Mouse (Mus musculus): ENCODE results near the gene Arhgap24. TPM values are rescaled to one million over a fixed set of nuclear protein-coding genes. Genes with fewer than 3 reads are reported as not detected.

Gene Arhgap24
- polyA plus RNA-seq, 1 experiment = 21.3 TPM

DNA sequence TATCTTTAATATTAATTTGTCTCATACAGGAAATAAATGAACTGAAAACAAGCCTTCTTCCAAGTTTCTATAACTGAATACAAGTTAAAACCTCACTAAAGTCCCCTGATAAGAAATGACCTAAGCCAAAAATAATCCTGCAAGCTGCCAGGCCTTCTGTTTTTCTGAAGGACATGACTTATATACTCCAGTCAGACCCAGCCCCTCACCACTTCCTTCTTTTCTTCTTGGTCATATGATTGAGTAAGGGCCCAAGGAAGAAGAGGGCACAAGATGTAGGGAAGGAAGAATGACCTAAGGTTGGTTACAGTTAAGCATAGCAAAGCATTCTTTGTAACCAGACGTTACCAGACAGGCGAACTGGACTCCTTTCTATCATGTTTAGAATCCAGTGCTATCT lies 21.1 kb downstream of the Arhgap24 start:
- DNase-seq (ENCODE audit: low spot score) = no peak

- no peak for DNase-seq (ENCODE audit: low spot score)
Observed at GRCm38 (mm10) chr5:102503066-102503465, 21.9 kb downstream of the Arhgap24 start.

DNA sequence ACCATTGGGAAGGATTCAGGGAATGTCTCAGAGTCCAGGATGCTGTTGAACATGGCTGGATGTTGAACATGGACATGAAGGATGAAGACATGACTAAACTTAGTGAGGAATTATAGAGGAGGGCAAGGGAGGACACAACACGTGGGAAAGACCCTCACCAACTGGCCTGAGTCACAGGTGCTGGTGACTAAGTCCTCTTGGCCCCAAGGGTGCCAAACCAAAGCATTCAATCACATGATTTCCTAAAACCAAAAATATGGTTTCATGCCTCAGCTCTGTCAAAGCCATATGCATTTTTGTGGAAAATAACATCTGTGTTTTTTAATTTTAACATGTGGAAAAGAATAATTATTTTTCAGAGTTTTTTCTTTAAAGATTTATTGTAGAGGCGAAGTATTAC lies 22.7 kb downstream of the Arhgap24 start:
- no peak for DNase-seq (ENCODE audit: low spot score)

GRCm38 (mm10) chr5:102504557-102504956 lies 23.4 kb downstream of the Arhgap24 start:
- DNase-seq (ENCODE audit: low spot score) = no peak

DNA sequence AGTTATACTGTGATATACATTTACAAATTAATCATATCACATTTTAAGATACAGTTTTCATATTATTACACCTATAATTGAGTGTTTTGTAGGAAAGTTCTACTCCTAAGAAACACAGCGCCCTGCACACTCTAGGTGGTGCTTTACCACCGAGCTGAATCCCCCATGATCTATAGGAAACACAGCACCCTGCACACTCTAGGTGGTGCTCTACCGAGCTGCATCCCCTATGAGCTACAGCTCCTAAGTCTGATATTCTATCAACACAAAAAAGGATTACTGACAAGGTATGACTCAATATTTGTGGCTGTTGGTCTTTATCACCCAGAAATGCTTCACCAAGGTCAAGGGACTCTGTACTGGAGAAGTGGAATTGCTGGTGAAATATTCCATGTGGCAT lies 27.0 kb downstream of the Arhgap24 start:
- no peak for DNase-seq (ENCODE audit: low spot score)

DNA sequence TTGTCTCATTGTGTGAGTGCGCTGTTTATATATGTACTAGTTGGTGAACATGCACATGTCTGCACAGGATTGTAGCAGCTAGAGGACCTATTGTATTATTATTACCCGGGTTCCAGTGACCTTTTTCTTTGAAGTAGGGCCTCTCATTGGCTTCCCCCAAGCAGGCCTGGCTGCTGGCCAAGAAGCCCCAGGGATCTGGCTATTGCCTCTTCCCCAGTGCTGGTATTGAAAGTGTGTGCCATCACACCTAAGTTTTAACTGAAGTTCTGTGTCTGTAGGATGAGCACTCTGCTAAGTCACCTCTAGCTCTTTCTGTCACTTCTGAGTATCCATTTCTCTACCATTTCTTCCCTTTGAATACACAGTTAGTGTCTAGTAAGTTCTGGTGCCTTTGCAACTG lies 28.2 kb downstream of the Arhgap24 start:
- DNase-seq (ENCODE audit: low spot score) = no peak

DNA sequence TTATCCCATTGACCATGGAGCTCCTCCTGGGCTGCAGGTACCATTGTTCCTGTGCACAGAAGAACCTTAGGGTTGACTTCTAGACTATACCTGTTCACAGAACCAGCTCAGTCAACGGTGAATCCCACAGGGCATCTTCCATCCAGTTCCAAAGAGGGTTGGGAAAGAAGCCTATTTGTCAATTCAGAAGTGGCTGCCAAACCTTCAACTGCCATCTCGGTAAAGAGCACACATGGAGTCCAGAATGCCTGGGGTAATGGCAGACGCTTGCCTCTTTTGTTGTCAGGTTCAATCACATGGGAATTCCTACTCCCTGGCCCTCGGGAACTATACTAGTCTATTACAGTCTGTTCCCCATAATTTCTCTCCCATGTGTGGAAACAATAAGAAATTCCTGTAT lies 30.5 kb downstream of the Arhgap24 start:
- no peak for DNase-seq (ENCODE audit: low spot score)

GRCm38 (mm10) chr5:102515496-102515895 lies 34.3 kb downstream of the Arhgap24 start:
- DNase-seq (ENCODE audit: low spot score) = no peak

DNA sequence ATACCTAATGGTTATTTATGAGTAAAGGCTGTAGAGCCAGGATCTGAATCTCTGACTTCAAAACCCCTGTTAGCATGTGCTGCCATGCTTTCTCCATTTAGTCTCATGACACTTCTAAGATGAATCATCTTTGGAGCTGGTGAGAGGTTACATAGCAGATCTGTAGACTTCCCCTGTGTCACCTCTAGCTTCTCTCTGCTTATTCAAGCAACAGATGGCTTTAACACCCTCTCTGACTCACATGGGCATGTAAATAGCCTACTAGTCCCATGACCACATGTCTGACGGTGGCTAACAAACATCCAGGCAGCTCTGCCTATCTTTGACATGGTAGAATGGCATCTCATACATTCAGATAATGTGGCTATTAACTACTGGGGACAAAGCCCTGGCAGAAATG lies 39.3 kb downstream of the Arhgap24 start:
- DNase-seq (ENCODE audit: low spot score) = no peak

GRCm38 (mm10) chr5:102535311-102535710 lies 54.1 kb downstream of the Arhgap24 start:
- no peak for DNase-seq (ENCODE audit: low spot score)

DNA sequence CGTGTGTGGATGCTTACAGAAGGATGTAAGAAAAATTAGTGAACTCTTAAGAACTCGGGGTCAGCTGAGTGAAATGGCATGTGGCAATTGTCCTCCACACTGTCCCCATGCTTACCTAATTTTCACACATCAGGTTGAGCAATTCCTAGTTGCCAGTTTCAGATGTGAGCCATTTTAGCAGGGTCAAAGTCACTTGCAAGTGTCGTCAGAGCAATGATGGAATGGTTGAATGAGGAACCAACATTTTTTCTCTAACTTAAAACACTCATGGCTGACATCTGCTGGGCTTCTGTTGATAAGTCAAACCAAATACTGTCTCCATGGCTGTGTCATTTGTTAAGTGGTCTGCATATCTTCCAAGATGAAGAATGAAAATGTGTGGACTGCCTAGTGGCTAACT lies 56.6 kb downstream of the Arhgap24 start:
- no peak for DNase-seq (ENCODE audit: low spot score)

- no peak for DNase-seq (ENCODE audit: low spot score)
Observed at GRCm38 (mm10) chr5:102546296-102546695, 65.1 kb downstream of the Arhgap24 start.

- no peak for DNase-seq (ENCODE audit: low spot score)
Observed at GRCm38 (mm10) chr5:102547786-102548185, 66.6 kb downstream of the Arhgap24 start.

GRCm38 (mm10) chr5:102548382-102548781 lies 67.2 kb downstream of the Arhgap24 start:
- DNase-seq (ENCODE audit: low spot score) = no peak

DNA sequence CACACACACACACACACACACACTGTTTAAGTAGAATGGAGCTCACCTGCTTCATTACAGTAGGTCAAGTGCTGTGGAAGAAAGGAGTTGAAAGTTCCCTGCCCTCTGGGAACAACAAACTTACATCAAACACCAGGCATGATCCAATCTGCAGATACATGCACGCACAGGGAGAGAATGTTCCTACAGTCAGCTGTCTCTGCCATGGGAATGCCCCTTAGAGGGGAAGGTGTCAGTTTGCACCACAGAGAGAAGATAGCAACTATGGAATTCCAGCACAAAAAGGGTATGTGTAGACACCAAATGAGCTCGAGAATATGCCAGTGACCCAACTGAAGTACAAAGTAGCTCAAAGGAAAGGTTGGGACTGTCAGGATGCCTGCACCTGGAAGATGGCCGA lies 69.0 kb downstream of the Arhgap24 start:
- DNase-seq (ENCODE audit: low spot score) = no peak

DNA sequence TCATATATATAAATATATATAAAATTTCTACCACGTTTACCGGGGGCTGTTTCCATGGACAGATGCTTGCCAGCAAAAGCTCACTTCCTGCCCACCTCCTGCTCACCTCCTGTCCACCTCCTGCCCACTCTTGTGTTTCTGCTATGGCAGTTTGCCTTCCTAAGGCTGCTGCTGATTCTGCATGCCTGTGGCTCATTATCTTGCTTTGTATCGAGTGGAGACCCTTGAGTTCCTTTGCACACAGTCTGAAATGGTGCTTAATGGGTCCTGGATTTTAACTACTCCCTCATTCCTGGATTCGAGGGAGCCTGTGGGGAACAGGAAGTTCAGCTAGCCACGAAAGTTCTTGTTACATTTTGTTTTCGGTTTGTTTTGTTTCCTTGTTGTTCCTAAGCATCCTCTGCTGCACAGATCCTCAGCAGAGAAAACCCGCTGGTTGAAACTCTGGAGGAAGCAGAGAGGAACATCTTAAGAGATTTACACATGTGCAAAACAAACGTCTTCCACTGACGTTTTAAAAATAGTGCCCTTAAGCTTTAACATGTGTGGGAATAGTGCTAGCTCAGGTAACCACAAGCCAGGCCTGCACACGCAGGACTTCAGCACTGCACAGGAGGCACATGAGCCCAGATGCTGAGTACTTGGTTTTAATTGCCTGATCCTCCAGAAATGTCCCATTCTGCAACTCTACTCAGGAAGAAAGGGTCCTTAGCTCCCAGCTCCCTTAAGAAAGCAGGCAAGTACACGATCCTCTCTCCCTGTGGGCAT lies 69.9 kb downstream of the Arhgap24 start:
- no peak for DNase-seq (ENCODE audit: low spot score)

DNA sequence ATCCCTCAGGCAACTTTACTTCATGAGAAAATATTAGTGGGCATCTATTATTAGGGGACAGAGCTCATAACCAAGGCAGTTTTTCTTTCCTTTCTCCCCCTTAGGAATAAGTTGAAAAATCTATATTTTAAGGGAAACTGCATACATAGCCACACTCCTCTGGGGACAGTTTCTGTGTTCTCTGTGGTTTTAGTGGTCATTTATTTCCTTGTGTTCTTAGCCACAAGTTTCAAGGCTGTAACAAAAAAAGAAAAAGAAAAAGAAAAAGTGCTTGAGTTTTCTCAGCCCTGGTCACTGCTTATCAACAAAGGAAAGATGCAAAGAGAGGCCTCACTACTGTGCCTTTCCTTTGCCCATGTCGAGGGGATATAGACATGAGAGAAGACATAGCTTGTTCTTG lies 71.3 kb downstream of the Arhgap24 start:
- no peak for DNase-seq (ENCODE audit: low spot score)

DNA sequence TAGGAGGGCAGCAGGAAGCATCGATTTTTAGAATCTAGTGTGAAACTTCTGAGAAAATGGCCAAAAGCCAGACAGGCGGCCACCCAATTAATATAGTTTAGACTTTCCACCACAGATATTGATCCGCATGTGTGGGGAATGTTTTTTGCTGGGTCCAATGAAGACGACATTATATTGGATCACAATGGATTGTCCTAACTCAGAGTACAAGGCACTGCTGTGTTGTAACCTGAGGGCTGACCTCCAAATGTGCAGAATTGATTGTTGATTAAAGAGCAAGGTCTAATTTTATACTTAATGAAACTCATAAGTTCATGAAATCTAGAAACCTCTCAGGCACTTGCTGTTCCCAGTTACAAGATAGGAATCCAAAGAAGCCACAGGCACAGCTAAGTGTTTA lies 74.8 kb downstream of the Arhgap24 start:
- DNase-seq (ENCODE audit: low spot score) = no peak

DNA sequence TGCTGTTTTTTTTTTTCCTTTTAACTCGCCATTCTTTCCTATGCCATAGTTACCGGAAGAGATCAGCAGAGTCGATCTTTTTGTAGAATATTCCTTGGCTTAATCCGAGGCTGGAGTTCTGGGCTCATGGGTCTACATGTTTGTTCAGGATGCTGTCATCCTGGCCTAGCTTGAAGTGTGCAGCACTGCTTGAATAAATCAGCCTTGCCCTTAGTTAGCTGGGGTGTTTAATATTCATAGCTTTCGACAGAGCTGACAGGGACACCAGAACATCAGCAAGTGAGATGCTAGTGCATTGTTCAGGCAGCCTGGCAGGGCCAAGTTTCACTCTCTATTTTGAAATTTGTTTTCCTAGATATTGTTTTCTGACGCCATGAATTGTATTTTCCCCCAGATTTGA lies 79.1 kb downstream of the Arhgap24 start:
- DNase-seq (ENCODE audit: low spot score) = no peak

GRCm38 (mm10) chr5:102563971-102564370 lies 82.8 kb downstream of the Arhgap24 start:
- DNase-seq (ENCODE audit: low spot score) = no peak

- DNase-seq (ENCODE audit: low spot score) = no peak
Observed at GRCm38 (mm10) chr5:102568764-102569163, 87.6 kb downstream of the Arhgap24 start.

- DNase-seq (ENCODE audit: low spot score) = no peak
Observed at GRCm38 (mm10) chr5:102571445-102571844, 90.3 kb downstream of the Arhgap24 start.

- no peak for DNase-seq (ENCODE audit: low spot score)
Observed at GRCm38 (mm10) chr5:102576750-102577149, 95.6 kb downstream of the Arhgap24 start.

DNA sequence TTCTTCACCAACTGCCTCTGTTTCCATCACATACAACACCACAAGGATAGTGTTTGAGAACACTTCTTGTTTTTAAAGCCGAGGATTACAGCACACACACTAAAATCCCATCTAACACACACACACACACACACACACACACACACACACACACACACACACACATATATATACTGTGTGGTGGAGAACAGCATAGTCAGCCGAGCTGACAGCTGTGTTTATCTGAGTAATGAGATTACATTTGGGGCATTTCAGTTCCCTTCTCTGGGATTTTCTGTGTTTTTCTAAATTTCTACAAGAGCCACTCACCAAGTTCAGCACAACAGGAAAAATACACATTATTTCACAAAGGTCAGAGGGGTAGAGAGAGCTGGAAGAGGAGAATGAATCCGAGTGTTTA lies 96.5 kb downstream of the Arhgap24 start:
- DNase-seq (ENCODE audit: low spot score) = no peak

Measured in urinary bladder, adult 2 months (tissue).